Mouse (Mus musculus) cerebellum, adult 11-12 months (tissue): Measurements from ENCODE around the gene Slc17a2.
A peak's percentile ranks its signal among the peaks of the same experiment; 100 is the strongest.
"Not testable (repeated sequence)": the region's sequence is repeated elsewhere in the genome, so short reads cannot be mapped to it uniquely, and the experiment has no call there.

Source experiments
- DNase-seq: peaks from one replicate; pipeline ENCODE4 v3.0.0; 2022

Slc17a2 gene

GRCm38 (mm10) chr13:23806422-23807052 lies at the start of gene Slc17a2:
Gene Slc17a2 (plus strand): TSS chr13:23806993.
- no peak for DNase-seq

GRCm38 (mm10) chr13:23757211-23757773 lies 49.5 kb upstream of the Slc17a2 start:
- DNase-seq = no peak

GRCm38 (mm10) chr13:23757921-23758320 lies 48.9 kb upstream of the Slc17a2 start:
- no peak for DNase-seq

- no peak for DNase-seq
Measured at GRCm38 (mm10) chr13:23759251-23759771, 47.5 kb upstream of the Slc17a2 start.

GRCm38 (mm10) chr13:23759916-23760239 lies 46.9 kb upstream of the Slc17a2 start:
- peak; percentile 15 for DNase-seq

- DNase-seq = no peak
Measured at GRCm38 (mm10) chr13:23760240-23760971, 46.4 kb upstream of the Slc17a2 start.

GRCm38 (mm10) chr13:23760972-23761864 lies 45.6 kb upstream of the Slc17a2 start, which contains the start of gene Hist1h4a:
Gene Hist1h4a (minus strand): TSS chr13:23761230.
- peak; percentile 99 for DNase-seq

- DNase-seq = peak; percentile 80
Measured at GRCm38 (mm10) chr13:23761871-23762821, 44.6 kb upstream of the Slc17a2 start, which contains the start of gene Hist1h3a. Gene Hist1h3a (minus strand): TSS chr13:23762386.

GRCm38 (mm10) chr13:23763242-23763585 lies 43.6 kb upstream of the Slc17a2 start:
- DNase-seq = no peak

- peak; percentile 79 for DNase-seq
Measured at GRCm38 (mm10) chr13:23763586-23764323, 43.0 kb upstream of the Slc17a2 start, which contains the start of gene Hist1h1a. Gene Hist1h1a (plus strand): TSS chr13:23763666.

- DNase-seq = no peak
Measured at GRCm38 (mm10) chr13:23764324-23765171, 42.2 kb upstream of the Slc17a2 start.

GRCm38 (mm10) chr13:23765172-23765513 lies 41.6 kb upstream of the Slc17a2 start:
- DNase-seq = no peak

- no peak for DNase-seq
Measured at GRCm38 (mm10) chr13:23766772-23767171, 40.0 kb upstream of the Slc17a2 start.

- no peak for DNase-seq
Measured at GRCm38 (mm10) chr13:23768834-23769397, 37.9 kb upstream of the Slc17a2 start.

- DNase-seq = not testable (repeated sequence)
Measured at GRCm38 (mm10) chr13:23769613-23770012, 37.2 kb upstream of the Slc17a2 start, which contains the start of gene Trim38. Gene Trim38 (plus strand): TSS chr13:23769913.

GRCm38 (mm10) chr13:23772561-23773313 lies 34.1 kb upstream of the Slc17a2 start:
- DNase-seq = no peak

GRCm38 (mm10) chr13:23778339-23778738 lies 28.5 kb upstream of the Slc17a2 start:
- DNase-seq = no peak

- DNase-seq = no peak
Measured at GRCm38 (mm10) chr13:23779025-23779424, 27.8 kb upstream of the Slc17a2 start.

- DNase-seq = peak; percentile 8
Measured at GRCm38 (mm10) chr13:23792520-23792919, 14.3 kb upstream of the Slc17a2 start.
